Mouse (Mus musculus) testis, adult 2 months (tissue): ENCODE results near the gene Atp6v1fnb.

Experiments used
- CTCF ChIP-seq: fragments of 200-500 bp; IDR thresholded peaks from 2 replicates; pipeline ENCODE4 v1.5.1; 2012; ENCODE audit warnings: low read depth, mild to moderate bottlenecking, inconsistent platforms, low read length, moderate library complexity; ENCODE audit not compliant: control insufficient read depth, insufficient read depth, insufficient replicate concordance
- POLR2A ChIP-seq: fragments of 200-500 bp; IDR thresholded peaks from 2 replicates; pipeline ENCODE4 v1.6.1; 2012; ENCODE audit warnings: low read depth, mild to moderate bottlenecking, inconsistent platforms, low read length, moderate library complexity; ENCODE audit not compliant: control insufficient read depth

DNA sequence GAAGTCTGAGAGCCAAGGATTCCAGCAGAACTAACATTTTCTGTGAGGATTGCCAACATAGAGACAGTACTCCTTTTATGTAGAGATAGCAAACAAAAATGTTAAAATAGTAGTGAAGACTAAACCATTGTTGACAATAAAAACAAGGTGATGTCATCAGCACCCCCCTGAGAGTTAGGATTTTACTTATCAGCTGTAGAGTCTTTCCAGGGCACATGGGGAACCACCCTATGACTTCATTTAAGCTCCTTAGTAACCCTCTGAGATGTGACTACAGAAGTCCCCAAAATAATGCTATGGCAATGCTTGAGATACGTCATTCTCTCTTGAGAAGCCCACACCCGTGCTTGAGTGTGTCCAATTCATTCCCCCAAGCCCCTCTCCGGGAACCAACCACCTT lies 7.8 kb upstream of the Atp6v1fnb start:
- TF ChIP-seq POLR2A (no peak), CTCF (no peak)
